Mouse (Mus musculus) right cerebral cortex, adult 18-20 months (tissue): Measurements from ENCODE around the gene Kif26a.

Experiments
- DNase-seq: peaks from one replicate; pipeline ENCODE4 v3.0.0; 2022; ENCODE audit warnings: mixed read lengths

The Kif26a gene

GRCm38 (mm10) chr12:112130957-112131356 lies 15.1 kb upstream of the Kif26a start:
- DNase-seq: no peak

- DNase-seq: peak; percentile 46
Observed at GRCm38 (mm10) chr12:112140231-112140630, 5.8 kb upstream of the Kif26a start.

GRCm38 (mm10) chr12:112140745-112141144 lies 5.3 kb upstream of the Kif26a start:
- DNase-seq: no peak

GRCm38 (mm10) chr12:112141300-112141699 lies 4.7 kb upstream of the Kif26a start:
- no peak for DNase-seq

GRCm38 (mm10) chr12:112143116-112143832 lies 2.7 kb upstream of the Kif26a start:
- peak; percentile 15 for DNase-seq

GRCm38 (mm10) chr12:112143833-112144201 lies 2.2 kb upstream of the Kif26a start:
- DNase-seq: no peak

GRCm38 (mm10) chr12:112144377-112145115 lies 1.5 kb upstream of the Kif26a start:
- DNase-seq: no peak

GRCm38 (mm10) chr12:112145211-112145874 lies 665 bp upstream of the Kif26a start:
- DNase-seq: peak; percentile 81

GRCm38 (mm10) chr12:112147365-112147764 lies 1.4 kb downstream of the Kif26a start:
- DNase-seq: no peak

- no peak for DNase-seq
Observed at GRCm38 (mm10) chr12:112150011-112150410, 4.0 kb downstream of the Kif26a start.

- DNase-seq: no peak
Observed at GRCm38 (mm10) chr12:112151244-112151979, 5.4 kb downstream of the Kif26a start.

GRCm38 (mm10) chr12:112151980-112152362 lies 6.0 kb downstream of the Kif26a start:
- no peak for DNase-seq

GRCm38 (mm10) chr12:112153597-112153996 lies 7.6 kb downstream of the Kif26a start:
- DNase-seq: no peak

GRCm38 (mm10) chr12:112154476-112154875 lies 8.5 kb downstream of the Kif26a start:
- DNase-seq: no peak

- no peak for DNase-seq
Observed at GRCm38 (mm10) chr12:112155218-112156051, 9.4 kb downstream of the Kif26a start.

- no peak for DNase-seq
Observed at GRCm38 (mm10) chr12:112156804-112157203, 10.8 kb downstream of the Kif26a start.

- DNase-seq: no peak
Observed at GRCm38 (mm10) chr12:112158246-112158645, 12.2 kb downstream of the Kif26a start.

GRCm38 (mm10) chr12:112158784-112159183 lies 12.8 kb downstream of the Kif26a start:
- DNase-seq: no peak

GRCm38 (mm10) chr12:112163981-112164839 lies 18.2 kb downstream of the Kif26a start:
- DNase-seq: no peak

- DNase-seq: no peak
Observed at GRCm38 (mm10) chr12:112164840-112165219, 18.8 kb downstream of the Kif26a start.

- DNase-seq: no peak
Observed at GRCm38 (mm10) chr12:112169240-112169639, 23.2 kb downstream of the Kif26a start.
